Mouse (Mus musculus) small intestine, adult 2 months (tissue): ENCODE results near the gene Oas1h.
"Not testable (repeated sequence)": the region's sequence is repeated elsewhere in the genome, so short reads cannot be mapped to it uniquely, and the experiment has no call there.

Experiments used
- CTCF ChIP-seq: fragments of 200-500 bp; IDR thresholded peaks from 2 replicates; pipeline ENCODE4 v1.5.1; 2012; ENCODE audit warnings: low read depth, mild to moderate bottlenecking, control low read depth, inconsistent platforms, low read length, moderate library complexity, mixed read lengths; ENCODE audit not compliant: insufficient replicate concordance, insufficient read length; ENCODE audit errors: extremely low read depth
- POLR2A ChIP-seq: fragments of 200-500 bp; IDR thresholded peaks from 2 replicates; pipeline ENCODE4 v1.6.1; 2012; ENCODE audit warnings: low read depth, mild to moderate bottlenecking, control low read depth, inconsistent platforms, low read length, moderate library complexity

DNA sequence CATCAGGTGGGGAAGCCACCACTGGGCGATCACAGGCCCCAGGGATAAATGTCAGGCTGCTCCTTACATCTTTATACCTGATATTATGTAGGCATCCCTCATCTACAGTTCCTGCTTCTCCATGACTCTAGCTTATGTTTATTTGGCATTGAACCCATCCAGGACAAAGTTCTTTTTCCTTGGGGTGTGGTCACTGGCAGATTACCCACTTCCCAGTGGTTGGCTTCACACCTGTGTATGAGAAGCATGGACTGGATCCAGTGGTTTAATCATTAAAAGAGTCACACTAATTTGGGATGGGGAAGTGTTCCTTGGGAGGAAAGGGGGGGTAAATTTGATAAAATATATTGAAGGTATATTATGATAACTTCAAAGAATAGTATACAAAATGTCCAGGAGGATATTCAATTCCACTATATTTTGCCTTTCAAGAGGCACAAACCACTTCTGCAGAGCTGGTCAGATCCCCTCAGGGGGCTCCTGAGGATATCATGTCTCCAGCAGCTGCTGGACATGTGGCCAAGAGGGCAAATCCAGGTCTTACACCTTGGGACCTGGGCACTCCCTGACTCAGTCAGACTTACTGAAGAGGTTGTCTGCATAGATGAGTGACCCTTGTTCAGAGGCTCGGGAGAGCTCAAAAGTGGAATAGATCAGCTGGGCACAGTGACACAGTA lies 30.5 kb downstream of the Oas1h start:
- not testable (repeated sequence) for TF ChIP-seq CTCF, POLR2A
